Mouse (Mus musculus): ENCODE measurements at regions not wholly inside any gene's neighbourhood (a gene's known extent, or its start where the extent isn't known, plus 50 kb on each side); places are given as distances from the start of the nearest gene placed in this dataset.

- TF ChIP-seq MYOD1 (IDR thresholded peaks at IDR 0.05; ENCODE audit: control insufficient read depth, insufficient read length, low read depth): no peak
- no peak for TF ChIP-seq CTCF (IDR thresholded peaks at IDR 0.05; ENCODE audit: control insufficient read depth, insufficient read depth, insufficient read length)
- TF ChIP-seq MYOG (IDR thresholded peaks at IDR 0.05; ENCODE audit: control insufficient read depth, extremely low read depth, insufficient read length): no peak
- no peak for TF ChIP-seq CEBPB (IDR thresholded peaks at IDR 0.05; ENCODE audit: low read depth)
- TF ChIP-seq MAX (IDR thresholded peaks at IDR 0.05): no peak
- TF ChIP-seq USF1 (IDR thresholded peaks at IDR 0.05; ENCODE audit: low read depth): no peak
- no peak for TF ChIP-seq FOSL1 (IDR thresholded peaks at IDR 0.05; ENCODE audit: insufficient read depth, low read length, poor library complexity, severe bottlenecking)
- Histone ChIP-seq H3K27me3 (ENCODE audit: control insufficient read depth, insufficient read depth, insufficient read length) (no peaks in the 10 kb centered on the region), H3K79me3 (ENCODE audit: low read depth) (no peaks in the 10 kb centered on the region), H3K4me3 (ENCODE audit: insufficient read depth, poor library complexity, severe bottlenecking) (no peak overlapping the region), H3ac (ENCODE audit: control insufficient read depth, insufficient read length, low read depth) (no peak overlapping the region), H3K36me3 (ENCODE audit: control insufficient read depth, insufficient read depth) (no peaks in the 10 kb centered on the region), H3K79me2 (ENCODE audit: control insufficient read depth, insufficient read depth) (no peaks in the 10 kb centered on the region)
Observed at GRCm38 (mm10) chr3:131016104-131016503, 94.2 kb upstream of the Lef1 start.

- H3K27me3 ChIP-seq (ENCODE audit: control insufficient read depth, insufficient read depth, insufficient read length): no peaks in the 10 kb centered on the region
- no peaks in the 10 kb centered on the region for H3K36me3 ChIP-seq (ENCODE audit: control insufficient read depth, insufficient read depth)
- H3K79me2 ChIP-seq (ENCODE audit: control insufficient read depth, insufficient read depth): no peaks in the 10 kb centered on the region
- peak; percentile 66 for TF ChIP-seq FOSL1 (IDR thresholded peaks at IDR 0.05; ENCODE audit: insufficient read depth, low read length, poor library complexity, severe bottlenecking)
- TF ChIP-seq MAX (IDR thresholded peaks at IDR 0.05): no peak
- TF ChIP-seq MYOG (IDR thresholded peaks at IDR 0.05; ENCODE audit: control insufficient read depth, extremely low read depth, insufficient read length): no peak
- TF ChIP-seq CEBPB (IDR thresholded peaks at IDR 0.05; ENCODE audit: low read depth): peak; percentile 91
- TF ChIP-seq MYOD1 (IDR thresholded peaks at IDR 0.05; ENCODE audit: control insufficient read depth, insufficient read length, low read depth): peak; percentile 34
- H3ac ChIP-seq (ENCODE audit: control insufficient read depth, insufficient read length, low read depth): no peak overlapping the region
- no peak overlapping the region for H3K4me3 ChIP-seq (ENCODE audit: insufficient read depth, poor library complexity, severe bottlenecking)
- H3K79me3 ChIP-seq (ENCODE audit: low read depth): no peaks in the 10 kb centered on the region
Observed at GRCm38 (mm10) chr3:131014092-131014716, 96.1 kb upstream of the Lef1 start.

DNA sequence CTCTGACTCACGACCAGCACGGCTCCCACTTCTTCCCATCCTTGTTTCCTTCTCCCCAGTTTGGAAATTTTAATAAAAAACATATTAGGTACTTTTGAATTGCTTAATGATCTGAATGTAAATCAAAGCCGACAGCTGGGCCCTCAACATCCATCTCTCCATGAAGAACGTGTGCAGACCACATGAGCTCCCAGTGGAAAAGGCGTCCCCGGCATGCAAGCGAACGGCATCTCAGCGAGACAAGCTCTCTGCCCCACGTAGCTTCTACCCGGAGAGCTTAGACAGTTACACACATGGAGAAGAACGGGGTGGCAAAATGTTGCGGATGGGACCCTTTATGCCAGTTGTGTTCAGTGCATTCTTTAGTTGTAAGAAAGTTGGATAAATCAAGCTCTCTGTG, 109.6 kb upstream of the Lef1 start:
- H3K79me2 ChIP-seq (ENCODE audit: control insufficient read depth, insufficient read depth): no peaks in the 10 kb centered on the region
- H3K79me3 ChIP-seq (ENCODE audit: low read depth): no peaks in the 10 kb centered on the region
- H3K36me3 ChIP-seq (ENCODE audit: control insufficient read depth, insufficient read depth): no peaks in the 10 kb centered on the region
- H3ac ChIP-seq (ENCODE audit: control insufficient read depth, insufficient read length, low read depth): no peak overlapping the region
- H3K27me3 ChIP-seq (ENCODE audit: control insufficient read depth, insufficient read depth, insufficient read length): no peaks in the 10 kb centered on the region
- TF ChIP-seq MYOD1 (IDR thresholded peaks at IDR 0.05; ENCODE audit: control insufficient read depth, insufficient read length, low read depth): no peak
- no peak for TF ChIP-seq CTCF (IDR thresholded peaks at IDR 0.05; ENCODE audit: control insufficient read depth, insufficient read depth, insufficient read length)
- TF ChIP-seq FOSL1 (IDR thresholded peaks at IDR 0.05; ENCODE audit: insufficient read depth, low read length, poor library complexity, severe bottlenecking): no peak
- TF ChIP-seq MYOG (IDR thresholded peaks at IDR 0.05; ENCODE audit: control insufficient read depth, extremely low read depth, insufficient read length): no peak
- TF ChIP-seq CEBPB (IDR thresholded peaks at IDR 0.05; ENCODE audit: low read depth): no peak
- H3K4me3 ChIP-seq (ENCODE audit: insufficient read depth, poor library complexity, severe bottlenecking): no peak overlapping the region

GRCm38 (mm10) chr3:131000252-131000651, 110.0 kb upstream of the Lef1 start:
- Histone ChIP-seq H3K79me2 (ENCODE audit: control insufficient read depth, insufficient read depth) (no peaks in the 10 kb centered on the region), H3K27me3 (ENCODE audit: control insufficient read depth, insufficient read depth, insufficient read length) (no peaks in the 10 kb centered on the region), H3K79me3 (ENCODE audit: low read depth) (no peaks in the 10 kb centered on the region), H3K4me3 (ENCODE audit: insufficient read depth, poor library complexity, severe bottlenecking) (no peak overlapping the region), H3ac (ENCODE audit: control insufficient read depth, insufficient read length, low read depth) (no peak overlapping the region), H3K36me3 (ENCODE audit: control insufficient read depth, insufficient read depth) (no peaks in the 10 kb centered on the region)
- no peak for TF ChIP-seq MYOD1 (IDR thresholded peaks at IDR 0.05; ENCODE audit: control insufficient read depth, insufficient read length, low read depth)
- TF ChIP-seq MYOG (IDR thresholded peaks at IDR 0.05; ENCODE audit: control insufficient read depth, extremely low read depth, insufficient read length): no peak
- TF ChIP-seq CEBPB (IDR thresholded peaks at IDR 0.05; ENCODE audit: low read depth): no peak
- no peak for TF ChIP-seq FOSL1 (IDR thresholded peaks at IDR 0.05; ENCODE audit: insufficient read depth, low read length, poor library complexity, severe bottlenecking)
- TF ChIP-seq USF1 (IDR thresholded peaks at IDR 0.05; ENCODE audit: low read depth): no peak
- TF ChIP-seq CTCF (IDR thresholded peaks at IDR 0.05; ENCODE audit: control insufficient read depth, insufficient read depth, insufficient read length): no peak
- no peak for TF ChIP-seq MAX (IDR thresholded peaks at IDR 0.05)

DNA sequence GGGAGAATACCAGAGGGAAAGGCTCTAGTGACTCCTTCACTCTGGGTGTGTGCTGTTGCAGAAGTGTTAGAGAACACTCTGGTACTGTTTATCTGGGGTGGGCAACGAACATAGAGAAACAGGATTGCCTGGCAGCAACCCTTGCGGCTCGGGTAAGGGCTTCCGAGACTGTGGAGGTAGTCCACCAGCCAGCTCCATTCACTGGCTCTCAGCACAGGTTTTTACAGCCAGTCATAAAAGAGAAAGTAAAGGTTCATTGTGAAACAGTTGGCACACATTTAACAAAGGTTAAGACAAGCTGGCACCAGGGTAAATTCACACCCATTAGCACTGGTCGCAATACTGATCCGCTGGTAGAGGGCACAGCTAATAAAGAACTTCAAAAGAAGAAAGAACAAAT, 110.5 kb upstream of the Lef1 start:
- Histone ChIP-seq H3K79me2 (ENCODE audit: control insufficient read depth, insufficient read depth) (no peaks in the 10 kb centered on the region), H3ac (ENCODE audit: control insufficient read depth, insufficient read length, low read depth) (no peak overlapping the region), H3K27me3 (ENCODE audit: control insufficient read depth, insufficient read depth, insufficient read length) (no peaks in the 10 kb centered on the region), H3K4me3 (ENCODE audit: insufficient read depth, poor library complexity, severe bottlenecking) (no peak overlapping the region), H3K79me3 (ENCODE audit: low read depth) (no peaks in the 10 kb centered on the region), H3K36me3 (ENCODE audit: control insufficient read depth, insufficient read depth) (no peaks in the 10 kb centered on the region)
- TF ChIP-seq MYOD1 (IDR thresholded peaks at IDR 0.05; ENCODE audit: control insufficient read depth, insufficient read length, low read depth) (no peak), MAX (IDR thresholded peaks at IDR 0.05) (no peak), USF1 (IDR thresholded peaks at IDR 0.05; ENCODE audit: low read depth) (no peak)

DNA sequence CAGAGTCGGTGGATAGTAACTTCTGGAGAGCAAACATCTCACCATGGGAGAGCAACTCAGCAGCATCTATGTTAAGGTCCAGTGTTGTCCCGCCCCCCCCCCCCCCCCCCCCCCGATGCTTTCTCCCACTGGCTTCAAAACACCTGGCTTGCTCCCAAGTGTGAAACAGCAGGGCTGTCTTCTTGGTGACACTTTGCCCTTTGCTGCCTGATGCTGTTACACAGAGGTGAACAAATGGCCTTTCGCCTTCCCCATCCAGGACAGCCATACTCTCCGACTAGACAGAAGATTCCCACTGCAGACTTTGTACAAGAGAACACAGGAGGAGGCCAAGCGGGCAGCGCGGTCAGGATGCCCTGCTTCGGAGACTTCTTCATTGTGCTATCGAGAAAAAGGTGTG, 111.8 kb upstream of the Lef1 start:
- no peak overlapping the region for H3K4me3 ChIP-seq (ENCODE audit: insufficient read depth, poor library complexity, severe bottlenecking)
- no peak for TF ChIP-seq CEBPB (IDR thresholded peaks at IDR 0.05; ENCODE audit: low read depth)
- no peak for TF ChIP-seq CTCF (IDR thresholded peaks at IDR 0.05; ENCODE audit: control insufficient read depth, insufficient read depth, insufficient read length)
- no peak for TF ChIP-seq MYOD1 (IDR thresholded peaks at IDR 0.05; ENCODE audit: control insufficient read depth, insufficient read length, low read depth)
- TF ChIP-seq FOSL1 (IDR thresholded peaks at IDR 0.05; ENCODE audit: insufficient read depth, low read length, poor library complexity, severe bottlenecking): no peak
- no peak for TF ChIP-seq MAX (IDR thresholded peaks at IDR 0.05)
- no peak for TF ChIP-seq USF1 (IDR thresholded peaks at IDR 0.05; ENCODE audit: low read depth)
- TF ChIP-seq MYOG (IDR thresholded peaks at IDR 0.05; ENCODE audit: control insufficient read depth, extremely low read depth, insufficient read length): no peak
- no peaks in the 10 kb centered on the region for H3K27me3 ChIP-seq (ENCODE audit: control insufficient read depth, insufficient read depth, insufficient read length)
- no peak overlapping the region for H3ac ChIP-seq (ENCODE audit: control insufficient read depth, insufficient read length, low read depth)
- H3K79me3 ChIP-seq (ENCODE audit: low read depth): no peaks in the 10 kb centered on the region
- H3K79me2 ChIP-seq (ENCODE audit: control insufficient read depth, insufficient read depth): no peaks in the 10 kb centered on the region
- H3K36me3 ChIP-seq (ENCODE audit: control insufficient read depth, insufficient read depth): no peaks in the 10 kb centered on the region
